Mouse (Mus musculus): Measurements from ENCODE around the gene Stap1. TPM values are rescaled to one million over a fixed set of nuclear protein-coding genes. Genes with fewer than 3 reads are reported as not detected.

The Stap1 gene
- 16.2 and 30.6 TPM in 2 replicates for total RNA-seq (2015; ENCODE audit: low replicate concordance)
- 4.7 and 5.9 TPM in 2 replicates for total RNA-seq (2017; ENCODE audit: low replicate concordance)

GRCm38 (mm10) chr5:86071538-86071937, at the start of gene Stap1:
TSS of gene Stap1 (plus strand) at chr5:86071746.
- no peak for ATAC-seq (replicated peaks; ENCODE audit: low FRiP score, poor library complexity, severe bottlenecking)

- no peak for ATAC-seq (replicated peaks; ENCODE audit: low FRiP score, poor library complexity, severe bottlenecking)
Measured at GRCm38 (mm10) chr5:86029820-86030219, 41.7 kb upstream of the Stap1 start.

DNA sequence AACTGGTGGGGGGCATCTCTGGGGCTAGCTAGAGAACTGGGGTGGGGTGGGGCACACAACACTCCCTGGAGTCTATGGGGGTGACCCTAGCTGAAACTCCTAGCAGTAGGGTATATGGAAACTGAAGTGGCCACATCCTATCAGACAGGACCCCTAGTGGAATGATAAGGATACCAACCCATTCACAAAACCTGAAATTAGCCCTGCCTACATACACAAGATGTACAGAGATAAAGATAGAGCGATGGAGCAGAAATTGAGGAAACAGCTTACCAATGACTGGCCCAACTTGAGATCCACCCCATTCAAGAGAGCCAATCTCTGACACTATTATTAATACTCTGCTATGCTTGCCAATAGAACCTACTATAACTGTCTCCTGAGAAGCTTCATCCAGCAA, 8.0 kb upstream of the Stap1 start:
- ATAC-seq (replicated peaks; ENCODE audit: low FRiP score, poor library complexity, severe bottlenecking), result no peak

- ATAC-seq (replicated peaks; ENCODE audit: low FRiP score, poor library complexity, severe bottlenecking), result peak; percentile 88
Measured at GRCm38 (mm10) chr5:86065101-86065875, 6.3 kb upstream of the Stap1 start, which contains the start of gene Cenpc1. TSS of gene Cenpc1 (minus strand) at chr5:86065583.

GRCm38 (mm10) chr5:86065876-86066550, 5.5 kb upstream of the Stap1 start:
- peak; percentile 13; the same call in 1 of the 2 replicates for ATAC-seq (replicated peaks; ENCODE audit: low FRiP score, poor library complexity, severe bottlenecking)

DNA sequence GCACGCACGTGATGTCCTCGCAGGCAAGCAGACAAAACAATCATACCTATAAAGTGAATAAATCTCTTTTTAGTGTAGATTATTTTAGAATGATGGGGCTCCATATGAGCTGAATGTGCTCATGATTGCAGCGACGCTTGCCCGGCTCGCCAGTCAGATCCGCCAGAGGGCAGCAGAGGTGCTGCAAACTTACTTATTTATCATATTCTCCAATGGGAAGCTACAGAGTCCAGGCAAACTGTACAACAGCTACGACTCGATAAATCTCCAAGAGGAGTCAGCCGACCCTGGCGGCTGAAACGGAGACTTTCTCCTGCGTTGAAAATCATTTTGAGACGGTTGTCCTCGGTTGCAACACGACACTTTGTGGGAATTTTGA, 5.0 kb upstream of the Stap1 start:
- peak; percentile 70 for ATAC-seq (replicated peaks; ENCODE audit: low FRiP score, poor library complexity, severe bottlenecking)

DNA sequence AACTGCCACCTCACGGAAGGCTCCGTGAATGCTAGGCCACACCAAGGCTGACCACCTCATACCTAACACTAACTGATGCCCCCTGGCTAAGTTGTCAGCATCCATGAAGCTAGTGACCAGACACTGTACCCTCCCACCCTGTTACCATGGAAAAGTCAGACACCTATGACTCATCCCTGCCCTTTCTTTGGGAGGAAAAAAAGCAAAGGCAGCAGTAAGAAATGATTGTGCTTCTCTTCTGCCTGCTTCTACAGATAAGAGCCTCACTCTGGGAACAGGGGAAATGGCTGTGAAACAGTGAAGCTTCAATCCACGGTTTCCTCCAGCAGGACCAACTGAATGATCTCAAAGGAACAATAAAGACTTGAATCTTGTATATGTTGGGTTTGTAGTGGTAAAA, 3.1 kb upstream of the Stap1 start:
- no peak for ATAC-seq (replicated peaks; ENCODE audit: low FRiP score, poor library complexity, severe bottlenecking)

GRCm38 (mm10) chr5:86069121-86069520, 2.4 kb upstream of the Stap1 start:
- no peak for ATAC-seq (replicated peaks; ENCODE audit: low FRiP score, poor library complexity, severe bottlenecking)

- no peak for ATAC-seq (replicated peaks; ENCODE audit: low FRiP score, poor library complexity, severe bottlenecking)
Measured at GRCm38 (mm10) chr5:86072756-86073386, 1.3 kb downstream of the Stap1 start.

DNA sequence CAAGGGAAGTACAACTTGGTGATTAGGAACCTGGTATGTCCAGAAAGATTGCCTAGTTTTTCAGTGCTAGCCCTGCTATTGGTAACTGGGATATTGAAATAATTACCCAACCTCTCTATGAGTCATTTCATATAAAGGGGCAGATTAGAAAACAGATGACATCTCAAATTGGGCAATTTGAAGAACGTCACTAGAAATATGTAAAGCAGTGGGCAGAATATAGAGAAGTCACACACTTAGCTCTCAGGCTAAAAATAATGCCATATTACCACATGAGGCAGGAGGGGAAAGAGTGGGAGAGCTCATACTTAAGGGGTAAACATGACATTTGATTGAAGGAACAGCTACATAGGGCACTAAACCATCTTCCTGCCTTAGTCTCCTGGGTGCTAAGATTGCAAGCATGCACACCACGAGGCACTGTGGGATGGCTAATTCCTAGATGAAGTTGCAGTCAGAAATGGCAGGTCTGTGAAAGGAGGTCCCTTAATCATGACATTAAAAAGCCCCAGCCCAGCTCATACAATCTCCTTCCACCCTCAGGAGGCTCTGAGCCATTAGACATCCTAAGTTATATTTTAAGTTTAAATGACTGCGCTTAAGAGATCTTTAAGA, 7.3 kb downstream of the Stap1 start:
- no peak for ATAC-seq (replicated peaks; ENCODE audit: low FRiP score, poor library complexity, severe bottlenecking)

- ATAC-seq (replicated peaks; ENCODE audit: low FRiP score, poor library complexity, severe bottlenecking), result no peak
Measured at GRCm38 (mm10) chr5:86083987-86084386, 12.4 kb downstream of the Stap1 start.

DNA sequence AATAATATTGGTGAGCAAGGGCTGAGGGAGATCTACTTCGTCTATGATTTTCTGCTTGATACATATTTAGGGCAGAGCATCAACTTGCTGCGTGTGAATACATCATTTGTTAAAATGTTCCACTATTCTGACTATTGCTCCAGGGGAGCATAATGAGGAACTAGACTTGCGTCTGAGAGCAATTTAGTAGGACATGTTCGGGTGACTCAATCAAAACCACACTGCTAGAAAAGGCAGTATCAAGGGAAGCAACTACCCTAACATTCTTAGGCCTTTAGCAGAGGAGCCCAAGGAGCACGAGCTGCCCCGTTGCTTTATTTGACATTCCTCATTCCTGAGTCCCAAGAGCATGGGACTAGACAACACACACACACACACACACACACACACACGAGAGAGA, 13.4 kb downstream of the Stap1 start:
- no peak for ATAC-seq (replicated peaks; ENCODE audit: low FRiP score, poor library complexity, severe bottlenecking)

GRCm38 (mm10) chr5:86086751-86087150, 15.2 kb downstream of the Stap1 start:
- ATAC-seq (replicated peaks; ENCODE audit: low FRiP score, poor library complexity, severe bottlenecking), result no peak

DNA sequence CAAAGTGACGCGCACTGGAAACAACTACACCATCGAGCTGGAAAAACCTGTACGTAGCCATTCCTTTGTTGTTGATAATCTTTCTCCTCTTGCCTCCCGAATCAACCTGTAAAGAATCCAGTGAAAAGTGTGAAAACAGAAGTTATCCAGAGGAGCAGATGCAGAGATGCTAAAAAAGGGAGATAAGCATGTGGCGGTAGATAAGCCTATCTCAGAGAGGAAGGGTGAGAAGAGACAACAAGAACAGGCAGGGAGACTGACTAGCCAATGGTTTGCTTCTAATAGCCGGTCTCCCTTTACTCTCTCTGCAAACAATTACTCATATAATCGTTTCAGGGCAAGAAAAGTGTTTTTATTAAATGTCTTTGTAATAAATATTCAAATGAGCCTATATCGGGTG, 23.2 kb downstream of the Stap1 start:
- no peak for ATAC-seq (replicated peaks; ENCODE audit: low FRiP score, poor library complexity, severe bottlenecking)

- ATAC-seq (replicated peaks; ENCODE audit: low FRiP score, poor library complexity, severe bottlenecking), result no peak
Measured at GRCm38 (mm10) chr5:86098988-86099387, 27.4 kb downstream of the Stap1 start.

- no peak for ATAC-seq (replicated peaks; ENCODE audit: low FRiP score, poor library complexity, severe bottlenecking)
Measured at GRCm38 (mm10) chr5:86100621-86101020, 29.1 kb downstream of the Stap1 start.

GRCm38 (mm10) chr5:86102176-86102575, 30.6 kb downstream of the Stap1 start:
- ATAC-seq (replicated peaks; ENCODE audit: low FRiP score, poor library complexity, severe bottlenecking), result no peak

DNA sequence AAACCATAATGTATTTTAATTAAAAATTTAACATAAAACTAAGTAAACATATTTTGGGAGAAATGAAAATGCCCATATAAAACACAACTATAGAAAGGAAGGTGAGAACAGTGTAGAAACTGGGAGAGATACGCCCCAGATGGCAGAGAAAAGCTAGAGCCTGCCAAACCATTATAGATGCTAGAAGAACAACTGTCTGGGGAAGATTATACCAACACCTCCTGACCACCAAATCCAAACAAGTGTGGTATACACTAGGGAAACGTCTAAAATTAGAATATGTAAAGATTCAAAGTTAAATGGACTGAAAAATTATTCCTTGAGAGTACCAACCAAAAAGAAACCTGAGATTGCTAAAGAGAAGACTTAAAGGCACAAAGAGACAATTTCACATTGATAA, 35.1 kb downstream of the Stap1 start:
- no peak for ATAC-seq (replicated peaks; ENCODE audit: low FRiP score, poor library complexity, severe bottlenecking)

DNA sequence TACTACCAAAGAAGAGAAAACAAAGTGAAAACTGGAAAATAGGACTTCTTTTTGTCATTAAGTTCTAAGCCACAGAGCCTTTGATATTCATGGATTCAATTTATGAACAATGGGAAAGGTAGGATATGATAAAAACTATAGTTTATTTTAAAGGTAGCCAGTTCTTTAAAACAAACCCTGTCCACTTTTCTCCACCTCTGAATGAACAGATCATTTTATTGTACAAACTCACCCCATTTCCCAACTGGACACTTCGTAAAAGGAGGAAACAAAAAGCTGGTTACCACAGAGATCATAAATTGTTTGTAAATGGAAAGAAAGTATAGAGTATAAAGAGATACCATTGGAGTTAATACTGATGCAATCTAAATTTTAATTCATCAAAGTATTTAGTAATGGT, 39.5 kb downstream of the Stap1 start:
- ATAC-seq (replicated peaks; ENCODE audit: low FRiP score, poor library complexity, severe bottlenecking), result no peak

- no peak for ATAC-seq (replicated peaks; ENCODE audit: low FRiP score, poor library complexity, severe bottlenecking)
Measured at GRCm38 (mm10) chr5:86113037-86113436, 41.5 kb downstream of the Stap1 start.
